ENCODE assay signal across 15 mouse cellular contexts in genomic region chr11:53139666-53140065, GRCm38 (mm10).
DNase-seq lines count a peak whose midpoint lies in the region; ATAC-seq lines count a peak whose summit lies in the region.
"Had no signal": no experiment of that assay in that cellular context is flagged by ENCODE, and none has a peak within 500 bp of the region (broad histone marks: within the 10 kb centered on the region; RNA-seq: fewer than 3 reads in every experiment).

No protein-coding gene starts in this region.

- no peak overlapping the region for H3K4me3 ChIP-seq in midbrain, embryonic 14.5 days (replicated peaks; ENCODE audit: low read depth, low read length)
- no peak overlapping the region for H3K4me3 ChIP-seq in midbrain, embryonic 15.5 days
- H3K4me3 ChIP-seq: embryonic facial prominence, embryonic 12.5 days; heart, embryonic 12.5 days; lung, embryonic 15.5 days had no signal

- no peak overlapping the region for H3K9ac ChIP-seq in midbrain, embryonic 14.5 days (replicated peaks; ENCODE audit: low read length)
- H3K9ac ChIP-seq in midbrain, embryonic 15.5 days: no peak overlapping the region
- H3K9ac ChIP-seq: embryonic facial prominence, embryonic 12.5 days; heart, embryonic 12.5 days; lung, embryonic 15.5 days had no signal

- H3K27me3 ChIP-seq in midbrain, embryonic 14.5 days (ENCODE audit: control insufficient read depth, insufficient read depth, low read length): no peaks in the 10 kb centered on the region
- no peaks in the 10 kb centered on the region for H3K27me3 ChIP-seq in midbrain, embryonic 15.5 days (replicated peaks)
- H3K27me3 ChIP-seq: heart, embryonic 12.5 days; lung, embryonic 15.5 days had no signal

- no peaks in the 10 kb centered on the region for H3K9me3 ChIP-seq in midbrain, embryonic 14.5 days (ENCODE audit: control insufficient read depth, low read length)
- no peaks in the 10 kb centered on the region for H3K9me3 ChIP-seq in midbrain, embryonic 15.5 days
- H3K9me3 ChIP-seq: embryonic facial prominence, embryonic 12.5 days; G1E; heart, embryonic 12.5 days; lung, embryonic 15.5 days had no signal

- peaks cover 15% of the 10 kb centered on the region; the same call in 1 of the 2 replicates for H3K4me1 ChIP-seq in midbrain, embryonic 14.5 days (ENCODE audit: control insufficient read depth, insufficient read depth, low read length)
- peaks cover 23% of the 10 kb centered on the region for H3K4me1 ChIP-seq in midbrain, embryonic 15.5 days
- H3K4me1 ChIP-seq: heart, embryonic 12.5 days; lung, embryonic 15.5 days had no signal

- DNase-seq in cerebellum, postnatal 25 days: peak; percentile 21 to 27
- no peak for DNase-seq in cerebellum, adult 11 months
- DNase-seq in midbrain, embryonic 14.5 days: peak; percentile 44
- peak; percentile 55 to 62 for DNase-seq in thymus, postnatal 36 days
- DNase-seq in kidney, adult 9 months: no peak
- no peak for DNase-seq in lung, adult 18-20 months
- DNase-seq: cerebellum, adult 9-11 months; heart, postnatal 36 days; right cerebral cortex, postnatal 14 days had no signal

- H3K27ac ChIP-seq in midbrain, embryonic 14.5 days (replicated peaks; ENCODE audit: low read depth, low read length): no peak overlapping the region
- H3K27ac ChIP-seq in midbrain, embryonic 15.5 days: no peak overlapping the region
- H3K27ac ChIP-seq: embryonic facial prominence, embryonic 12.5 days; lung, embryonic 15.5 days had no signal

- no peaks in the 10 kb centered on the region for H3K36me3 ChIP-seq in midbrain, embryonic 14.5 days (ENCODE audit: control insufficient read depth, insufficient read depth, low read length)
- H3K36me3 ChIP-seq in midbrain, embryonic 15.5 days (replicated peaks): no peaks in the 10 kb centered on the region
- H3K36me3 ChIP-seq: embryonic facial prominence, embryonic 12.5 days; G1E; heart, embryonic 12.5 days; lung, embryonic 15.5 days had no signal

- no peak overlapping the region for H3K4me2 ChIP-seq in midbrain, embryonic 14.5 days (ENCODE audit: low read length)
- no peak overlapping the region for H3K4me2 ChIP-seq in midbrain, embryonic 15.5 days
- H3K4me2 ChIP-seq: embryonic facial prominence, embryonic 12.5 days; heart, embryonic 12.5 days; lung, embryonic 15.5 days had no signal

- ATAC-seq in midbrain, embryonic 14.5 days (ENCODE audit: low FRiP score, low TSS enrichment): no peak
- ATAC-seq in midbrain, embryonic 15.5 days (replicated peaks): no peak
- ATAC-seq in megakaryocyte progenitor cell, adult 5-6 weeks (replicated peaks; ENCODE audit: poor library complexity): peak; percentile 27

- WGBS in midbrain, embryonic 14.5 days: 86% methylated on average over 3 of the region's 3 CpGs
- WGBS in midbrain, embryonic 15.5 days: 89% methylated on average over 3 of the region's 3 CpGs

Comparison
In these comparisons a context has a peak if more than half of its experiments do, and no peak if none do; other contexts are left out.
1. DNase-seq: peak in cerebellum, postnatal 25 days (2 of 2), midbrain, embryonic 14.5 days (single experiment) and thymus, postnatal 36 days (2 of 2); none in cerebellum, adult 11 months (single experiment), kidney, adult 9 months (single experiment) and lung, adult 18-20 months (0 of 2).